Mouse (Mus musculus) inflammation-experienced regulatory T-cells, adult 6 months (primary cell): ENCODE data around the gene Trim23. TPM values are rescaled to one million over a fixed set of nuclear protein-coding genes. Genes with fewer than 3 reads are reported as not detected.

Experiments
- polyA plus RNA-seq, 3 experiments: library from polyadenylated mRNA; unstranded; fragments of 100-300 nt; shearing (Covaris generic); gene quantifications; one replicate each; pipeline ENCODE4 v1.2.1; 2017

The Trim23 gene
- polyA plus RNA-seq, 3 experiments from 2014 or later = 24.9 to 33.2 (median 28.6) TPM

Other genes starting within 250 kb of the Trim23 start
- 10 to 100 TPM in 1 of 3 experiments, 1 to 10 TPM in 2; 5.3 to 10.1 (median 8.7) TPM for gene Nln, start 69.2 kb upstream of the Trim23 start, polyA plus RNA-seq
- gene Sgtb, start 69.1 kb upstream of the Trim23 start, polyA plus RNA-seq = under 1 TPM; 0.30 to 0.43 (median 0.36) TPM
- 10 to 100 TPM; 43.0 to 54.3 (median 50.0) TPM for gene Trappc13, start 328 bp upstream of the Trim23 start, polyA plus RNA-seq
- 10 to 100 TPM in 1 of 3 experiments, 1 to 10 TPM in 2; 4.9 to 26.3 (median 5.6) TPM for gene Cenpk, start 49.8 kb downstream of the Trim23 start, polyA plus RNA-seq
- gene Ppwd1, start 50.0 kb downstream of the Trim23 start, polyA plus RNA-seq = 10 to 100 TPM; 13.5 to 16.6 (median 15.0) TPM
- gene Adamts6, start 109.0 kb downstream of the Trim23 start, polyA plus RNA-seq = 10 to 100 TPM; 11.9 to 30.5 (median 25.5) TPM